Mouse (Mus musculus) common myeloid progenitor, adult 5-6 weeks (primary cell): ENCODE data around the gene Tm7sf3. TPM values are rescaled to one million over a fixed set of nuclear protein-coding genes. Genes with fewer than 3 reads are reported as not detected.

Experiments used
- total RNA-seq: library from RNA; stranded (forward); fragments of 200-1000, 187-1606 nt; gene quantifications from 2 replicates; pipeline ENCODE4 v1.2.3, GENCODE M21; 2017

The Tm7sf3 gene
- total RNA-seq, 1 experiment from 2014 or later, result 55.6 TPM

Other genes with a start within 250 kb of the Tm7sf3 start
- 16.3 and 18.5 TPM in 2 replicates for gene Itpr2, start 140.6 kb downstream of the Tm7sf3 start, total RNA-seq
- gene Fgfr1op2, start 65.6 kb downstream of the Tm7sf3 start, total RNA-seq, result 155 and 157 TPM in 2 replicates
- 104 and 135 TPM in 2 replicates for gene Ints13, start 65.0 kb downstream of the Tm7sf3 start, total RNA-seq
- 59.5 and 75.1 TPM in 2 replicates for gene Med21, start 277 bp downstream of the Tm7sf3 start, total RNA-seq
- gene Stk38l, start 82.2 kb upstream of the Tm7sf3 start, total RNA-seq, result 1.3 and 2.9 TPM in 2 replicates
- gene Arntl2, start 153.2 kb upstream of the Tm7sf3 start, total RNA-seq, result not detected in 2 replicates
- not detected in 2 replicates for gene Smco2, start 207.3 kb upstream of the Tm7sf3 start, total RNA-seq
- gene Ppfibp1, start 245.7 kb upstream of the Tm7sf3 start, total RNA-seq, result 12.2 and 14.4 TPM in 2 replicates